Mouse (Mus musculus) embryonic fibroblast, embryonic 13.5 days (primary cell): ENCODE measurements around the gene Lhx1.

ENCODE experiments used
- CTCF ChIP-seq: IDR thresholded peaks from 2 replicates; pipeline ENCODE4 v1.5.1; 2011; ENCODE audit warnings: mild to moderate bottlenecking, control low read depth, low read length, moderate library complexity, borderline replicate concordance; ENCODE audit not compliant: insufficient read depth
- POLR2A ChIP-seq: IDR thresholded peaks from 2 replicates; pipeline ENCODE4 v1.6.1; 2011; ENCODE audit warnings: low read depth, mild to moderate bottlenecking, control low read depth, low read length, moderate library complexity

GRCm38 (mm10) chr11:84473093-84473667 is 52.2 kb downstream of the Lhx1 start:
- TF ChIP-seq POLR2A, result no peak
- no peak for TF ChIP-seq CTCF
